Mouse (Mus musculus) midbrain, embryonic 14.5 days (tissue): ENCODE data around the gene Tmprss9. TPM values are rescaled to one million over a fixed set of nuclear protein-coding genes. Genes with fewer than 3 reads are reported as not detected.

Experiments used
- ATAC-seq: fragments of 200-750 bp; cut with Nextera tagmentation; 2 replicates; pipeline ENCODE4 v1.8.0; 2017; ENCODE audit warnings: moderate number of reproducible peaks, moderate library complexity; ENCODE audit not compliant: low FRiP score, low TSS enrichment
- DNase-seq: peaks from one replicate; pipeline ENCODE4 v3.0.0-alpha.2; 2015
- H3K27ac ChIP-seq: fragments of 300-500 bp; sonication (generic); replicated peaks from 2 replicates; pipeline ENCODE4 v1.5.1; 2014; ENCODE audit warnings: mild to moderate bottlenecking, low read depth, low read length, moderate library complexity
- H3K27me3 ChIP-seq: fragments of 300-500 bp; sonication (generic); 2 replicates; pipeline ENCODE4 v1.6.1; 2014; ENCODE audit warnings: low read length, control low read depth, mixed read lengths; ENCODE audit not compliant: control insufficient read depth, insufficient read depth
- H3K36me3 ChIP-seq: fragments of 300-500 bp; sonication (generic); 2 replicates; pipeline ENCODE4 v1.6.1; 2014; ENCODE audit warnings: low read length, control low read depth; ENCODE audit not compliant: control insufficient read depth, insufficient read depth
- H3K4me1 ChIP-seq: fragments of 300-500 bp; sonication (generic); 2 replicates; pipeline ENCODE4 v1.6.1; 2014; ENCODE audit warnings: mild to moderate bottlenecking, antibody characterized with exemption, low read length, control low read depth; ENCODE audit not compliant: control insufficient read depth, insufficient read depth
- H3K4me2 ChIP-seq: fragments of 300-500 bp; sonication (generic); 2 replicates; pipeline ENCODE4 v1.6.1; 2014; ENCODE audit warnings: mild to moderate bottlenecking, low read length, moderate library complexity
- H3K4me3 ChIP-seq: fragments of 300-500 bp; sonication (generic); replicated peaks from 2 replicates; pipeline ENCODE4 v1.5.1; 2014; ENCODE audit warnings: low read depth, low read length
- H3K9ac ChIP-seq: fragments of 300-500 bp; sonication (generic); replicated peaks from 2 replicates; pipeline ENCODE4 v1.6.1; 2014; ENCODE audit warnings: mild to moderate bottlenecking, low read length, moderate library complexity
- H3K9me3 ChIP-seq: fragments of 300-500 bp; sonication (generic); 2 replicates; pipeline ENCODE4 v1.6.1; 2016; ENCODE audit warnings: low read length, control low read depth, mixed read lengths; ENCODE audit not compliant: control insufficient read depth
- WGBS: fragments of 180-500 bp; shearing (Covaris S2); extraction: QIAGEN DNeasy Blood & Tissue Kit; methylation state at CpG from one replicate; pipeline ENCODE4 v1.1.7; 2014; 5-methylcytosine and 5-hydroxymethylcytosine counted together
- polyA plus RNA-seq: library from polyadenylated mRNA; unstranded; fragments of >200 nt; fragmentation: Nextera tagmentation; extraction: Ambion mirVana; gene quantifications from 2 replicates; pipeline ENCODE4 v1.2.1, GENCODE M21; 2014

Tmprss9 gene
- polyA plus RNA-seq, 1 experiment from 2014 or later = not detected

DNA sequence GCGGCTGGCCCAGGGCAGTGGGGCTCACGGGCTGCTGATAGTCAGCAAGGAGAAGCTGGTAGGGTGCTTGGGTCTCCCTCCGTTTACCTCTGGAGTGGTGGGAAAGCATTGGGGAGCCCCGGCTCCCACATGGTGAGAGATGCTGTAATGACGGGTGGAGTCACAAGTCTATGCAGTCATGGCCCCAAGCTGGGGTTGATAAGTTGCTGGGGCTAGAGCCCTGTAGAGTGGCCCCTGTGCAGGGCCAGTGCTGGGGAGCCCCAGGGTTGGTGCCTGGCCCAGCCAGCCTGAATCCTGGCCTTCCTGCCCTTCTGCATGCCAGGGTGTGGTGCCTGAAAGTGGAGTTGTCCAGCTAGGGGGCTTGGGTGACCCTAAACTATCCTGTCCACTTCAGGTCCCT is 9.3 kb upstream of the Tmprss9 start:
- H3K4me3 ChIP-seq = no peak overlapping the region
- H3K9ac ChIP-seq = no peak overlapping the region
- H3K27me3 ChIP-seq = no peaks in the 10 kb centered on the region
- WGBS = 95% methylated on average over 5 of the region's 5 CpGs
- H3K36me3 ChIP-seq = peaks cover 55% of the 10 kb centered on the region
- no peaks in the 10 kb centered on the region for H3K9me3 ChIP-seq
- no peak overlapping the region for H3K4me2 ChIP-seq
- DNase-seq = no peak
- ATAC-seq = no peak
- no peak overlapping the region for H3K27ac ChIP-seq
- peaks cover 2% of the 10 kb centered on the region; the same call in 1 of the 2 replicates for H3K4me1 ChIP-seq

DNA sequence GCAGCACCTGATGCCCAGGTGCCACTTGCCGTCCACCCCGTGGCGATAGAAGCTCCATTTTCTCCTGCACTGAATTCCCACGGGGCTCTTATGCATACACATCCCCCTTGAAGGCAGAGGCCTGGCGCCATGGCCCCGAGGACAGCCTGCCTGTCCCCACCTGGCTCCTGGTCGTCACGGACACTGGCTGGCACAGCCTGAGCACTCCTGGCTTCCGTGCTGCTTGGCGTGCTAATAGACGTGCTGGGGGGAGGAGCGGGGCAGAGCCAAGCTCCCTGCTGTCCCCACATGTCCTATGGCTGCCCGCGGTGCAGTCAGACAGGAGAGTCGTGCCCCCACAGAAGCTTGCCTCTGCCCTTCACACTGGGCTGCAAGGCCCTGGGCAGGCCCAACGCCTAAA is 7.2 kb upstream of the Tmprss9 start:
- DNase-seq = no peak
- Histone ChIP-seq H3K4me2 (no peak overlapping the region), H3K36me3 (peaks cover 69% of the 10 kb centered on the region), H3K27ac (no peak overlapping the region), H3K9me3 (no peaks in the 10 kb centered on the region), H3K4me3 (no peak overlapping the region), H3K4me1 (no peaks in the 10 kb centered on the region), H3K9ac (no peak overlapping the region), H3K27me3 (no peaks in the 10 kb centered on the region)
- ATAC-seq = no peak
- 87% methylated on average over 16 of the region's 16 CpGs for WGBS

DNA sequence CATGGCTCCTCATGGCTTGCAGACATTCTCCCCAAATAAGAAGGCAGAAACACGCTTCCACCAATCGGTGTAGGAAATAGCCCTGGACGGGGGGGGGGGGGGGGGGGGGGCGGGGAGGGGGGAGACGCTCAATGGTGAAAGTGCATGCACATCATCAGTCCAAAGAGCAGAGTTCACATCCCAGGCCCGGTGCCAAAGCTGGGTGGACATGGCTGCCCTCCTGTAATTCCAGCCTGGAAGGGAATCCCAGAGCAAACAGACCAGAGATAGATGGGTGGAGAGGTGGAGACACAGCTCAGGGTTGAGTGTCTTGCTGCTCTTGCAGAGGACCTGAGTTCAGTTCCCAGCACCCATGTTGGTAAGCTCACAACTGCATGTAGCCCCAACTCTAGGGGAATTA is 655 bp upstream of the Tmprss9 start:
- Histone ChIP-seq H3K4me3 (no peak overlapping the region), H3K4me2 (no peak overlapping the region), H3K9ac (no peak overlapping the region), H3K27me3 (no peaks in the 10 kb centered on the region), H3K36me3 (peaks cover 26% of the 10 kb centered on the region), H3K27ac (no peak overlapping the region), H3K9me3 (no peaks in the 10 kb centered on the region), H3K4me1 (no peaks in the 10 kb centered on the region)
- DNase-seq (no peak), ATAC-seq (no peak)
- 74% methylated on average over 4 of the region's 6 CpGs for WGBS

DNA sequence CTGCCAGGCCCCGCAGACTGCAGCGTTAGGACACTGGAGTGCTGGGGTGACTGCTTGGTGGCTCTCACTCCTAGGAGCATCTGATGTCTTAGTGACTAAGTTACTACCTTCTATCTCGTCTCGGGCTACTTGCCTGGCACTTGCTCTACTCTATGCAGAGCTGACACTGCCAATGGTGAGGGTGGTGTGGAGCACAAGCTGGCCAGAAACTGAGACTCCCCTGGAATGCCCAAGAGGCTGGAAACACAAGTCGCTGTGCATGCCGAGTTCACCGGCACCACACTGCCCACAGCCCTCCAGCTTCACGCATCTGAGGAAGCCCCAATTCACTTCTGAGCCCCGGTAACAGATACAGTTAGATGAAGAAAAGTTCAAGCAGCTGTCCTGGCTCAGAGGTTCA is 2.4 kb downstream of the Tmprss9 start:
- Histone ChIP-seq H3K9me3 (no peaks in the 10 kb centered on the region), H3K4me2 (no peak overlapping the region), H3K27ac (no peak overlapping the region), H3K4me3 (no peak overlapping the region), H3K27me3 (no peaks in the 10 kb centered on the region), H3K9ac (no peak overlapping the region), H3K36me3 (no peaks in the 10 kb centered on the region), H3K4me1 (no peaks in the 10 kb centered on the region)
- ATAC-seq (no peak), DNase-seq (no peak)
- WGBS = 79% methylated on average over 9 of the region's 9 CpGs

DNA sequence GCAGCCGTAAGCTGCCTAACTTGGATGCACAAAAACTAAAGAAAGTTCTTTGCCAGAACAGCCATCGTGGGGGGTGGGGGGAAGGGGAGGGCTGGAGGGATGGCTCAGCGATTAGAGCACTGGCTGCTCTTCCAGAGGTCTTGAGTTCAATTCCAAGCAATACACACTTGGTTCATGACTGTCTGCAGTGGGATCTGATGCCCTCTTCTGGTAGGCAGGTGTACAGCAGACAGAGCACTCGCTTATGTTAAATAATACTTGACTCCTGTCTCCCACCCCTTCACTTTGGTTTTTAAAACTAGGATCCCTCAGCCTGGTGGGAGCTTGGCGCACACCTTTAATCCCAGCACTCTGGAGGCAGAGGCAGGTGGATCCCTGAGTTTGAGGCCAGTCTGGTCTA is 4.4 kb downstream of the Tmprss9 start:
- 22% methylated on average over 5 of the region's 5 CpGs for WGBS
- Histone ChIP-seq H3K36me3 (no peaks in the 10 kb centered on the region), H3K4me3 (no peak overlapping the region), H3K9ac (no peak overlapping the region), H3K4me2 (no peak overlapping the region), H3K9me3 (no peaks in the 10 kb centered on the region), H3K4me1 (no peaks in the 10 kb centered on the region), H3K27ac (no peak overlapping the region), H3K27me3 (no peaks in the 10 kb centered on the region)
- DNase-seq (peak; percentile 78), ATAC-seq (no peak)

DNA sequence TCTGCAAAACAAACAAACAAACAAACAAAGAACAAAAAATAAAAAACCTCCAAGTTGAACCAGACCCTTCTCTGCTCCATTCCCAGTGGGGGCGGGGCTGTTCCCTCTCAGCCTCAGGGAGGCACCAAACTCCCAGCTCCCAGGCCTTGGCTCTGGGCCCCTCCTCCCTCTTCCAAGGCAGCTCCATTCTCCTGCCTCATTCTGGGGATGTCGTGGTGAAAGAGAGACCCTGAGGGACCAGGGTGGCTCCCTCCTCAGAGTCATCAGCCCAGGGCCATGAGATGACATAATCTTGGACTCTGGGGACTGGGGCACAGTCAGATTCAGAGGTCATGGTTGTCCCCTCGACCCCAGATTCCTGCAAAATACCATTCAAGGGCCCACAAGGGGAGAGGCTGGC is 4.9 kb downstream of the Tmprss9 start:
- no peak for DNase-seq
- Histone ChIP-seq H3K4me1 (no peaks in the 10 kb centered on the region), H3K9me3 (no peaks in the 10 kb centered on the region), H3K27ac (no peak overlapping the region), H3K27me3 (no peaks in the 10 kb centered on the region), H3K4me2 (no peak overlapping the region), H3K36me3 (no peaks in the 10 kb centered on the region), H3K9ac (no peak overlapping the region), H3K4me3 (no peak overlapping the region)
- no peak for ATAC-seq
- WGBS = 35% methylated on average over 3 of the region's 3 CpGs

DNA sequence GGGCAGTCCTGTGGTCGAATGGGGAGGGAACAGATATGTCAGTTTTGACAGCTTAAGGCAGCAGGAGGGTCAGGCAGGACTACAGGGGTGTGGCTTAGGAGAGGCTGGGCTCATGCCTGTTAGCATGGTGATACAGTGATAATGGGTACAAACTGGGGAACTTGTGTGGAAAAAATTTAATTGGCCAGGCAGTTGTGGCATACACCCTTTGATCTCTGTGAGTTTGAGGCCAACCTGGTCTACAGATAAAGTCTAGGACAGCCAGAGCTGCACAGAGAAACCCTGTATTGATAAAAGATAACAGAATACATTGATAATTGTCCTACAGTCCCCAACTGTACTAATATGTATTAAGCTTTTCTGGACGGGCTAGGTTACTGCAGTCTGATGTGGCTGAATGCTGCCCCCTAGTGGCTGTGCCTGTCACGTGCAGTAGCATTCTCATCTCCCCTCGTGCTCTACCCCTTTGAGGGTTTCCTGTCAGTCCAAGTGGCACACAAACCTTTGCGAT is 8.5 kb downstream of the Tmprss9 start:
- ATAC-seq = peak; percentile 48; the same call in 1 of the 2 replicates
- H3K36me3 ChIP-seq = no peaks in the 10 kb centered on the region
- no peaks in the 10 kb centered on the region for H3K9me3 ChIP-seq
- WGBS = 18% methylated on average over 5 of the region's 5 CpGs
- H3K4me3 ChIP-seq = no peak overlapping the region
- H3K4me2 ChIP-seq = no peak overlapping the region
- peak; percentile 71 for DNase-seq
- no peaks in the 10 kb centered on the region for H3K4me1 ChIP-seq
- H3K27ac ChIP-seq = no peak overlapping the region
- no peak overlapping the region for H3K9ac ChIP-seq
- no peaks in the 10 kb centered on the region for H3K27me3 ChIP-seq

DNA sequence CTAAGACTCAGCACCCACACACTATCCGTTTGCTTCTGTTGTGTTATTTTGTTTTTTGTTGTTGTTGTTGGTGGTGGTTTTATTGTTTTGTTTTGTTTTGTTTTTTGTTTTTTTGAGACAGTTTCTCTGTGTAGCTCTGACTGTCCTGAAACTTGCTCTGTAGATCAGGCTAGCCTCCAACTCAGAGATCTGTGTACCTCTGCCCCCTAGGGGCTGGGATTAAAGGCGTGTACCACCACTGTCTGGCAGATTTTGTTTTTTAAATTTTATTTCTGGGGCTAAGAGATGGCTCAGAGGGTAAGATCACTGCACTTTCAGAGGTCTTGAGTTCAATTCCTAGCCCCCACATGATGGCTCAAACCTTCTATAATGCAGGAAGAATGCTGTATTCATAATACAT is 9.3 kb downstream of the Tmprss9 start:
- Histone ChIP-seq H3K36me3 (no peaks in the 10 kb centered on the region), H3K9me3 (no peaks in the 10 kb centered on the region), H3K4me2 (no peak overlapping the region), H3K27me3 (no peaks in the 10 kb centered on the region), H3K4me1 (no peaks in the 10 kb centered on the region), H3K9ac (no peak overlapping the region), H3K27ac (no peak overlapping the region), H3K4me3 (no peak overlapping the region)
- 78% methylated on average over 2 of the region's 2 CpGs for WGBS
- DNase-seq (no peak), ATAC-seq (no peak)

DNA sequence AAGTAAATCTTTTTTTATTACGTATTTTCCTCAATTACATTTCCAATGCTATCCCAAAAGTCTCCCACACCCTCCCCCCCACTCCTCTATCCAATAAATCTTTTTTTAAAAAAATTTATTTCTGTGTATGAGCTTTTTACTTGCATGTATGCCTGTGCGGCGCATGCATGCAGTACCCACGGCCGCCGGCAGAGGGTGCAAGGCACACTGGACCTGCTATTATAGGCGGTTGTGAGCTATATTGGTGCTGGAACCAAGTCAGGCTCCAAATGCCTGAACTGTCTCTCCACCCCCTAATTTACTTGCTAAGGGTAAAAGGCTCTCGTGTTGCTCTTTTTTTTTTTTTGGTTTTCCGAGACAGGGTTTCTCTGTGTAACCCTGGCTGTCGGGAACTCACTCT is 9.7 kb downstream of the Tmprss9 start:
- no peaks in the 10 kb centered on the region for H3K36me3 ChIP-seq
- H3K27me3 ChIP-seq = no peaks in the 10 kb centered on the region
- no peak overlapping the region for H3K9ac ChIP-seq
- H3K4me1 ChIP-seq = no peaks in the 10 kb centered on the region
- ATAC-seq (no peak), DNase-seq (peak; percentile 70)
- no peaks in the 10 kb centered on the region for H3K9me3 ChIP-seq
- H3K27ac ChIP-seq = no peak overlapping the region
- no peak overlapping the region for H3K4me3 ChIP-seq
- no peak overlapping the region for H3K4me2 ChIP-seq
- WGBS = 26% methylated on average over 10 of the region's 10 CpGs
